Mouse (Mus musculus) frontal cortex, adult (tissue): ENCODE measurements around the gene Slc25a18.
"Not testable (repeated sequence)": the region's sequence is repeated elsewhere in the genome, so short reads cannot be mapped to it uniquely, and the experiment has no call there.

Experiments used
- ATAC-seq: cut with Nextera tagmentation; 2 replicates; pipeline ENCODE4 v1.9.2; 2017; ENCODE audit warnings: mild to moderate bottlenecking, moderate library complexity, mixed read lengths; ENCODE audit not compliant: low TSS enrichment

Gene Slc25a18

DNA sequence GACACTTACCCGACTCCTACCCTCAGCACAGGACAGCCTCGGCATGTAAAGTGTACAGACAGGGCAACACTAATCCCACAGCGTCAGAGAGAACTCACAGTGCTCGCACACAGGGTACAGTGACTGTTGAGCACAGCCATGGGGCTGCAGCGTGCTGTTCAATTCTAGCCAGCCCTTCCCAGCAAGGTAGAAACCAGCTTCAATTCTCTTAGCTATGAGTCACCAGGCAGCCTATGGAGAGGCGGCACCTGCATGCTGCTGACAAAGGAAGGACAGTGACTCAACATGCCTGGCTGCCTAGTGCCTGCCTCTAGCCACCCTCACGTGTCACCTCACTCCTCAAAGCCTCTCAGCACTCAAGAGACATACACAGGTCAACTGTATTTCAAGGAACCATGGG is 24.6 kb downstream of the Slc25a18 start:
- peak; percentile 64 for ATAC-seq

- ATAC-seq, result no peak
Observed at GRCm38 (mm10) chr6:120798905-120799304, 25.5 kb downstream of the Slc25a18 start.

DNA sequence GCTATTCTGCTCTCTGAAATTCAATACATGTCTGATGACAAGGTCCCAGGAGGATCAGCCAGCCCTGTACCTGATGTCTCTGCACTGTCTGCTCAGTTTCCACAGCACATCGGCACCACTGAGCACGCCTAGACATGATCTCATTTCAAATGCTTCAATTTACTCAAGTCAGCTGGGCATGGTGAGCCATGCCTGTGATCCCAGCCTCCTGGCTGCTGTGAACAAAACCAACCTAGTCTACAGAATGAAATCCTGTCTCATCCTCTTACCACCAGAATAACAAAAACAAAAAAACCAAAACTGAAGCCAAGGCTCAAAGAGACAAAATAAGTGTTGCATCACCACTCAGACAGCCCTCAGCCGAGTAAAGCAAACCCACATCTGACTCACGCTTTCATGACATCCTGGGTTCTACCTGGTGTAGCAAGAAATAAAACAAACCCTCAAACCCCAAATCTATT is 26.2 kb downstream of the Slc25a18 start:
- ATAC-seq, result peak; percentile 50

- no peak for ATAC-seq
Observed at GRCm38 (mm10) chr6:120806999-120807737, 33.8 kb downstream of the Slc25a18 start.

DNA sequence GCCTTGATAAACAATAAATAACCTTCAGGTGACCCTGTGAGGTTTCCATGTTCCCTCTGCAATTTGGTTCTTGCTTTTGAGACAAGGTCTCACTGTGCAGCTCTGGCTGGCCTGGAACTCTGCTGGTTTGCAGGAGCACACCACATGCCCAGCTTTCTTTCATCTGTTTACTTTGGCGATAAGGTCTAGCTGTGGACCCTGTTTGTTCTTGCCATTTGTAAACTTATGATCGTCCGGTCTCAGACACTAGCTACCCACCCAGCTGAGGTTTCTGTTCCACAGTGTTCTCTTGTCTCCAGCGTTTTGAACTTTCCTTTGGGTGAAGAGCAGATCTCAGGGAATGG is 34.3 kb downstream of the Slc25a18 start:
- no peak for ATAC-seq

DNA sequence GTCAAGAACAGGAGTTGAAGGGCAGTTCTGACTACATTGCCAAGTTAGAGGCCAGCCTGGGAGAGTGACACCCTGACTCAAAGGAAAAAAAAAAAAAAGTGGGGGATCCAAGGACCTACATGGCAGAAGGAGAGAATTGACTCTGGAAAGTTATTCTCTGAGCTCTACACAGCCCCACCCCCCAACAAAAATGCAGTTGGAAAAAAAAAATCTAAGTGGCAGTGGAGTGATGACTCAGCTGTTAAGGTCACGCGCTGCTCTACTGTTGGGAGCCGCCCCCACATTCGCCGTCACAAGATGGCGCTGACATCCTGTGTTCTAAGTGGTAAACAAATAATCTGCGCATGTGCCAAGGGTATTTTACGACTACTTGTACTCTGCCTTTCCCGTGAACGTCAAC is 38.6 kb downstream of the Slc25a18 start:
- ATAC-seq, result not testable (repeated sequence)

DNA sequence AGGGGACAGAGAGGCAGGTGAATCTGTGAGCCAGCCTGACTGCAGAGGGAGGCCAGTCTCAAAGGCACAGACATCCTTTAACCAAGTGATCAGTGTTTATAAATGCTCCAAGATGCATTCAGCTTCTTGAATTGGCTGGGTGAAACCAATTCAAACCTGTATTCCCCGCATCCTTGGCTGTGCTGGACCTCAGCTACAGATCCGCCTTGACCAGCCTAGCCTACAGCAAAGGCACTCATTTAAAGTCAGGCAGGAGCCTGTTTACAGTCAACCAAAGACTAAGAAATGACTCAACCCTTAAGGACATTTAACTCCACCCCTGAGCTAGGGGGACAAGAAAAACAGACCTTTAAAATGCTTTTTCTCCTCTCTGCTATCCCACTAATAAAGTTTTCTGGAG is 45.9 kb downstream of the Slc25a18 start:
- no peak for ATAC-seq

GRCm38 (mm10) chr6:120820144-120820543 is 46.8 kb downstream of the Slc25a18 start:
- ATAC-seq, result no peak

GRCm38 (mm10) chr6:120820941-120821340 is 47.6 kb downstream of the Slc25a18 start:
- no peak for ATAC-seq

DNA sequence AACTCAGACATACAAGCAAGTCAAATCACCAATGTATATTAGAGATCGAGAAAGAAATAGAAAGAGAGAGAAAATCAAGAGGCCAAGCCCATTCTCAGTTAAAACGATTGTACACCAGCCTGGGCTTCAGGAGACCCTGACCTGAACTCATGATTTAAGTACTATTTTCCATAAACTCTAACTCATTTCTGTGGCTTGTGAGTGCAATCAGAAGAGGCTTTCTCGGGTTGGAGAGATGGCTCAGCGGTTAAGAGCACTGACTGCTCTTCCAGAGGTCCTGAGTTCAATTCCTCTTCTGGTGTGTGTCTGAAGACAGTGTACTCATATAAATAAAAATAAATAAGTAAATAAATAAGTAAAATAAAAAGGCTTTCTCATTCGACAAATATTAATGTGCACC is 48.3 kb downstream of the Slc25a18 start:
- ATAC-seq, result no peak

GRCm38 (mm10) chr6:120822307-120822928 is 49.0 kb downstream of the Slc25a18 start, which contains the start of gene Atp6v1e1:
Gene Atp6v1e1 (minus strand): TSS chr6:120822793.
- peak; percentile 99 for ATAC-seq

GRCm38 (mm10) chr6:120822937-120823614 is 49.7 kb downstream of the Slc25a18 start:
- ATAC-seq, result no peak

GRCm38 (mm10) chr6:120830056-120830455 is 56.7 kb downstream of the Slc25a18 start:
- ATAC-seq, result no peak

- ATAC-seq, result no peak
Observed at GRCm38 (mm10) chr6:120830866-120831608, 57.7 kb downstream of the Slc25a18 start.

DNA sequence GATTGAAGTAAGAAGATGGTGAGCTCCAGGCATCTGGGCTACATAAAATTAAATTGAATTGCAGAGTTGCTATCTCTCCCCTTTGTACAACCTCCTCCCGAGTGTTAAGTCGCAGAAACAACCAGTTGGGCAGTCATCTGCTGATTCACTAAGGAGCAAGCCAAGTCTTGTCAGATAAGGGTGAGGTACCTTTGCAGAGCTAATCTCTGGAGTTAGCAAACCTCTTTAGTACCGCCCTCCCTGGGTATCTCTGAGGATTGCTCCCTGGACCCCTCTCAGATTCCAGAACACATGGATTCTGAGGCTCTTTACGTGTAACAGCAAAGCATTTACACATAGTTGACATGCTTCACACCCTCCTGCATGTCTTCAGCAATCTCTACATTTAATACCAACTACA is 58.7 kb downstream of the Slc25a18 start:
- ATAC-seq, result no peak

DNA sequence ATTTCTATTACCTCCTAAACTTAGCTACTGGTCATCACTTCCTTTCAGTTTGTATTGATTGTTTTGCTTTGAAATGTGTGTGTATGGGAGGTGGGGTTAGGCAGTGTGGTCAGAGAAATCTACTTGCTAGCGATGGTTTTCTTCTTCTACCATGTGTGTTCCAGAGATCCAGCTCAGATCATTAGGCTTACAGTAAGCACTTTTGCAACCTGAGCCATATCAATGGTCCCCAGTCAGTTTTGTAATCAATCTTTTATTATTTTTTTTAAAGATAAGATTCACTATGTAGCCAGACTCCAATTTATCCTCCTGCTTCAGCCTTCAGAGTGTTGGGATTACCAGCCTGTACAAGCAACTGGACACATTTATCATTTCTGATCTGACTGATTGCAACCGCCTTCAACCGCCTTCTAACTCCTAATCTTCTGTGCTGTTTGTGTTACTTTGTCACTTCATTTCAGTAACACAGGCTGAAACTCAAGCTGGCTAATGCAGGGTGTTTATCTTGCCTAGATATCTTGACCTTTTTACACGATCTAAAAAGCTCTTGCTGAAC is 61.5 kb downstream of the Slc25a18 start:
- no peak for ATAC-seq

DNA sequence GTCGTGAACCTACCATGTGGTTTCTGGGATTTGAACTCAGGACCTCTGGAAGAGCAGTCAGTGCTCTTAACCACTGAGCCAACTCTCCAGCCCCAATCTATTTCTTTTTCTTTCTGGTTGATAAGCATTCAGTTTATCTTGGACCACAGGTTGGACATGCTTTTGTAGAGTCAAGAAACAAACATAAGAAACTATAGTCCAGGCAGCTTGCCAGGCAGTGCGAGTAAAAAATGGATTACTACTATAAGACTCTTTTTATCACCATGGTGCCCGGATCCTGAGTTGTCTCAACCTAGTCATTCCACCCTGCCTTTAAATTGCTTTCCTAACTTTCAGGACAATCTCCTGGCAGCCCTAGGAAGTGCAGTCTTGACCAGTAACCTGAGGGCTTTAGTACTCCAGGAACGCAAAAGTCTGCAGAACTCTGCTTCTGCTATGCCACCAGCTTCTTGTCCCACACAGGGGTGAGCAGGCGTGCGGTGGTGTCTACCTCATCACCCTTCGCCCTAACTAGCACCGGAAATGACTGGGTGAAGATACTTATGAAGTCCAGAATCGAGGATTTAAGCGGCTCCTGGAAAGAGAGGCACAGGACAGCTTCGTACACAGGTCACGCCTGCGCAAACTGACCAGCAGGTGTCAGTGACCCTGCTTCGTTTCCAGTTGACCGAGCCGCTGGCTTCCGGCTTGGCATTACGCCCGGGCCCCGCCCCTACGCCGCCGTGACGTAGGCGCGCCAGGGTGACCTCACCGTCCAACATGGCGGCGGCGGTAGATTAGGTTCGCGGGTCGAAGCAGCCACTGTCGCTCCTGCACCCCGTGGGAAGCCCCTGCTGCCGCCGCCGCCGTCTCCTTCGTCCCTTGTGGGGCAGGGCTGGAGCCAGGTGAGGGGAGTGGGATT is 62.3 kb downstream of the Slc25a18 start, which contains the start of gene Bcl2l13:
Gene Bcl2l13 (plus strand): TSS at position 739 of the 901 bp plus-strand sequence.
- peak; percentile 92 for ATAC-seq

GRCm38 (mm10) chr6:120836389-120837151 is 63.2 kb downstream of the Slc25a18 start:
- ATAC-seq, result peak; percentile 51

DNA sequence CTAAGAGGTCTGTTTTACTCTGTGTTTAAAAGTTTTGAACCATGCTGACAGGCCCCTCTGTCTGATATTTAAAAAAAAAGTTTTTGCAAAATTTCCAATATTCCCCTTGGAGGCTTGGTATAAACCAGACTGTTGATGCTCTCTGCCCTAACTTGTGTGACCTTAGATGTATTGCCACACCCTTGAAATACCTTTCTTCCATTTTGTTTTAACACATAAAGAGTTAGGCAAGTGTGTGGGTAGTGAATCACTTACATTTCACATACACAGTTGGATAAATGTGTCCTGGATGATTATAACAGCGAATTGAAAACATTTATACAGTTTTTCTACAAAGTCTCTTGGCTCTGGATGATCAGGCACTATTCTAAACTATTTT is 63.8 kb downstream of the Slc25a18 start:
- ATAC-seq, result no peak

DNA sequence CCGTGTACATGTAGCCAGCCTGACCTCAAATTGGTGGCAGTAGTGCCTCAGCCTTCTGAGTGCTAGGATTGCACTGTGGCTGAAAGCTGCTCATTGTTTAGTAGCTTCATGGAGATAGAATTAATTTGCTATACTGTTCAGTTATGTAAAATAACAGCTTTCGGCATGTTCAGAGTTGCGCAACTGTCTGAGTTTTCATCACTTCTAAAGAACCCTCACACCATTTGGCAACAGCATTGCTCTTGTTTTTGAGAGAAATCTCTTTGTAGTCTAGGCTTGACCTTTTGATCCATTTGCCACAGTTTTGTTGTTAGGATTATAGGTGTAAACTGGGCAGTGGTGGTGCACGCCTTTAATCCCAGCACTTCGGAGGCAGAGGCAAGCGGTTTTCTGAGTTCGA is 66.9 kb downstream of the Slc25a18 start:
- ATAC-seq, result no peak
